Mouse (Mus musculus): Measurements from ENCODE around the gene Gm21738. TPM values are rescaled to one million over a fixed set of nuclear protein-coding genes. Genes with fewer than 3 reads are reported as not detected.
"Not testable (repeated sequence)": the region's sequence is repeated elsewhere in the genome, so short reads cannot be mapped to it uniquely, and the experiment has no call there.

Gene Gm21738
- not detected for total RNA-seq (2021)
- long read RNA-seq, experiment 1, result 0 reads
- long read RNA-seq, experiment 2, result 0 reads

DNA sequence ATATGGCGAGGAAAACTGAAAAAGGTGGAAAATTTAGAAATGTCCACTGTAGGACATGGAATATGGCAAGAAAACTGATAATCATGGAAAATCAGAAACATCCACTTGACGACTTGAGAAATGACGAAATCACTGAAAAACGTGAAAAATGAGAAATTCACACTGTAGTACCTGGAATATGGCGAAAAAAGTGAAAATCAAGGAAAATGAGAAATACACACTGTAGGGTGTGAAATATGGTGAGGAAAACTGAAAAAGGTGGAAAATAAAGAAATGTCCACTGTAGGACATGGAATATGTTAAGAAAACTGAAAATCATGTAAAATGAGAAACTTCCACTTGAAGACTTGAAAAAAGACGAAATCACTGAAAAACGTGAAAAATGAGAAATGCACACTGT is at the start of gene Gm21738:
Gene Gm21738, minus strand, starts transcription at position 101 of the 400 bp plus-strand sequence.
- H3K27ac ChIP-seq; DNase-seq (ENCODE audit: extremely low spot score in 1 of 2, low spot score in 2 of 2); intact Hi-C loops (cut with DNase I): not testable (repeated sequence)

GRCm38 (mm10) chr14:19383741-19384140 is 35.0 kb downstream of the Gm21738 start:
- DNase-seq (ENCODE audit: extremely low spot score in 1 of 2, low spot score in 2 of 2); H3K27ac ChIP-seq; H3K4me3 ChIP-seq; intact Hi-C loops (cut with DNase I): not testable (repeated sequence)

More for the DNA sequence above, at the start of gene Gm21738:
- not testable (repeated sequence) for H3K4me3 ChIP-seq

Other genes starting within 250 kb of the Gm21738 start
- gene Gm2244, start 131.0 kb upstream of the Gm21738 start, total RNA-seq (2021), result not detected
- gene Gm2237, start 166.2 kb upstream of the Gm21738 start, total RNA-seq (2021), result 1 to 10 TPM; 2.2 to 4.1 TPM
- not detected for gene Gm5458, start 183.7 kb upstream of the Gm21738 start, total RNA-seq (2021)

All from left cerebral cortex, adult 2 months (tissue).